Mouse (Mus musculus) heart, adult 2 months (tissue): ENCODE measurements at regions not wholly inside any gene's neighbourhood (a gene's known extent, or its start where the extent isn't known, plus 50 kb on each side); places are given as distances from the start of the nearest gene placed in this dataset.

ENCODE experiments used
- DNase-seq, 2 experiments: peaks; one replicate each; pipeline ENCODE4 v3.0.0; 2021
- H3K27ac ChIP-seq: fragments of 200-600 bp; 2 replicates; pipeline ENCODE4 v1.8.1; 2022
- H3K27me3 ChIP-seq: fragments of 200-500 bp; 2 replicates; pipeline ENCODE4 v1.6.1; 2012; ENCODE audit warnings: mild to moderate bottlenecking, low read length, inconsistent platforms, mixed read lengths; ENCODE audit not compliant: control insufficient read depth, insufficient read depth
- H3K36me3 ChIP-seq: fragments of 200-500 bp; 2 replicates; pipeline ENCODE4 v1.6.1; 2012; ENCODE audit warnings: low read length, inconsistent platforms; ENCODE audit not compliant: control insufficient read depth, insufficient read depth
- H3K4me1 ChIP-seq: fragments of 200-500 bp; 2 replicates; pipeline ENCODE4 v1.6.1; 2011; ENCODE audit warnings: low read length; ENCODE audit not compliant: control insufficient read depth, insufficient read depth
- H3K4me3 ChIP-seq: fragments of 200-600 bp; 2 replicates; pipeline ENCODE4 v1.8.1; 2022
- H3K79me2 ChIP-seq: fragments of 200-500 bp; replicated peaks from 2 replicates; pipeline ENCODE4 v1.6.1; 2012; ENCODE audit warnings: mild to moderate bottlenecking, inconsistent platforms, low read length, moderate library complexity, mixed read lengths; ENCODE audit not compliant: control insufficient read depth, insufficient read depth
- H3K9ac ChIP-seq: fragments of 200-500 bp; 2 replicates; pipeline ENCODE4 v1.6.1; 2012; ENCODE audit warnings: low read depth, mild to moderate bottlenecking, control low read depth, inconsistent platforms, low read length, mixed read lengths
- CTCF ChIP-seq: fragments of 200-600 bp; IDR thresholded peaks from 2 replicates; pipeline ENCODE4 v1.8.1; 2022; ENCODE audit warnings: antibody characterized with exemption, mild to moderate bottlenecking, moderate library complexity
- EP300 ChIP-seq: fragments of 200-500 bp; IDR thresholded peaks from 2 replicates; pipeline ENCODE4 v1.6.1; 2011; ENCODE audit warnings: low read depth, low read length, control low read depth; ENCODE audit not compliant: insufficient read depth
- POLR2A ChIP-seq: fragments of 200-500 bp; IDR thresholded peaks from 2 replicates; pipeline ENCODE4 v1.6.1; 2011; ENCODE audit warnings: mild to moderate bottlenecking, low read depth, low read length, control low read depth; ENCODE audit not compliant: insufficient read depth
- WGBS: fragments of 180-500 bp; shearing (Covaris S2); methylation state at CpG from one replicate; pipeline ENCODE4 v1.1.7; 2018; 5-methylcytosine and 5-hydroxymethylcytosine counted together
- intact Hi-C: fragments of 180-260 bp; cut with DNase I; formaldehyde crosslinking; loops from one replicate; pipeline ENCODE4 v1.15.1; 2025

DNA sequence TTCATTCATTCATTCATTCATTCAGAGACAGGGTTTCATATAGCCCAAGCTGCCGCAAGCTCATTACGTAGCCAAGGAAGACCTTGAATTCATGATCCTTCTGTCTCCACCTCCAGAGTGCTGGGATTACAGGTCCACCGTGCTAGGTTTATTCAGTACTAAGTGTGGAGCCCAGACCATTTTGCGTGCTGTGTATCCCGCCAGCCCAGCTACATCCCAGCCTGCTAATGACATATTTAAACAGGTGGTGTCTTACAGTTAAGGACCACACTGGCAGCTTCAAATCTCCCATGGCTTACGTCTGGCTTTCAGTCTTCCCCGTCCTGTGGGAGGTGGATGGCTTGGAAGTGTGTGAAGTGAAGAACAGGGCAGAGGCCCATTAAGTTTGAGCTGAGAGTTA, 111.2 kb upstream of the Auts2 start:
- Histone ChIP-seq H3K27me3 (no peaks in the 10 kb centered on the region), H3K79me2 (no peaks in the 10 kb centered on the region), H3K4me3 (no peak overlapping the region), H3K4me1 (peaks cover 3% of the 10 kb centered on the region), H3K9ac (no peak overlapping the region), H3K27ac (no peak overlapping the region), H3K36me3 (no peaks in the 10 kb centered on the region)
- intact Hi-C loops, result no loop called here
- 87% methylated on average over 7 of the region's 7 CpGs for WGBS
- no peak for TF ChIP-seq CTCF
- no peak for TF ChIP-seq POLR2A
- TF ChIP-seq EP300, result no peak
- DNase-seq, result no peak

DNA sequence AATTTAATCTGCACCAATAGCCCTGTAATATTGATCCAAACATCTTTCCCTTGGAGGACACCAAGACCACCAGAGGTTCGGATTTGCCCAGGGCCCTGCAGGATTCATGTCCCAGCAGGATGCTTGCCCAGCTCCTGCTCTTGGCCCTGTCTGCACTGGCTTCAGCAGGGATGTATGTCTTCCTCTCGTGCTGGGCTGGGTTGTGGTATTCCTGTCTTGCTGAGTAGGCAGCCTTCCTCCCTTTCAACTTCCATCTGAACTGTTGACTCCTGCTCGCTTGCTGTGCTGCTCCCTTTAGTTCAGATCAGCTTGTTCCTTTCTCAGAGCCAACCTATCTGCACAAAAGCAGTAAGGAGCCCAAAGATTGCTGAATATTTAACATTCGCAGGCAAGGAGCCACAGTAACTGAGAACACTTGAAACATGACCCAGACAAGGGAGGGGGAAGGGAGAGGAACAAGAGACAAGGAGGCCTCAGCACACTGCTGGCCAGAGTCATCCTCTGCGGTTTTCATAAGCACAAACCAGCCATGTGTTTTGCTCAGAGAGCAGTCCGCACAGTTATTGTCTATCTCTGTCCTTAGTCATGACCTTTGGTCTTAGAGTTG, 110.7 kb upstream of the Auts2 start:
- 35% methylated on average over 6 of the region's 6 CpGs for WGBS
- H3K9ac ChIP-seq, result no peak overlapping the region
- H3K36me3 ChIP-seq, result no peaks in the 10 kb centered on the region
- TF ChIP-seq EP300 (no peak), POLR2A (no peak), CTCF (no peak)
- no peak overlapping the region for H3K27ac ChIP-seq
- H3K4me1 ChIP-seq, result peaks cover 3% of the 10 kb centered on the region
- no peaks in the 10 kb centered on the region for H3K79me2 ChIP-seq
- intact Hi-C loops, result no loop called here
- DNase-seq, result peak; percentile 26 to 37
- H3K4me3 ChIP-seq, result no peak overlapping the region
- H3K27me3 ChIP-seq, result no peaks in the 10 kb centered on the region

DNA sequence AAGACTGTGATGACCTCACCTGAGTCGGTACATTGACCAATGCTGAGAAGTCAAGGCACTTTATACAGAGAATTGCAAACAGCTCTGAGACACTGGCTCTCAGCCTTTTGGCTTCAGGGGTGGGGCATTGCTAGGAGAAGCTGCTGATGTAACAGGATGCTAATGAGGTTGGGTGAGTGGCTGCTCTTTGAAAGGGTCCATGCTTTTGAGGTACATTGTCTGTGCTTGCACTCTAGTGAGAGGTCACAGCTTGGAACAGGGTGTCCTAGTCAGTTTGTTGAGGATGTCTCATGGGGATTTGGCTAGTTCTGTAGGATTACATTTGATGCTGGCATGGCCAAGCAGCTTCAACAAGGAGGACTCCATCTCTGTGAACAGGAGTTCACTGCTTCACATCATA, 109.1 kb upstream of the Auts2 start:
- Histone ChIP-seq H3K27ac (no peak overlapping the region), H3K4me3 (no peak overlapping the region), H3K27me3 (no peaks in the 10 kb centered on the region), H3K4me1 (peaks cover 4% of the 10 kb centered on the region), H3K9ac (no peak overlapping the region), H3K79me2 (no peaks in the 10 kb centered on the region), H3K36me3 (no peaks in the 10 kb centered on the region)
- DNase-seq, result no peak
- WGBS, result 24% methylated on average over 1 of the region's 1 CpGs
- intact Hi-C loops, result no loop called here
- no peak for TF ChIP-seq CTCF
- no peak for TF ChIP-seq EP300

DNA sequence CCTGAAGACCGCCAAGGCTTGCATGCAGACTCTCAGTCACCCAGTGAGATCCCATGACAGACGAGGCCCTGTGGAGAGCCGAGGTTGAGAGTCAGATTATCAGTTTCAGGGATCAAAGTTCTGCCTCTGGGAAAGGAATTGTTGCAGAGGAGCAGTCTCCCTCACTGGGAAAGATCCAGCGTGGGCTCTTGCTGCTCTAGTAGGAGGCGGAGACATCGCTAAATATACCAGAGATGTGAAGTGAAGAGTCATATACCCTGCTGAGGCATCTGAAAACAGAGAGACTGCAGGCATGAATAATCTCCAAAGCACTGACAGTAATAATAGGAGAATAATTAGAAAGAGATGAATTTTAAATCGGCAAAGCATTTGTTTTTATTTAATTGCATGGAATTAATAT, 106.6 kb upstream of the Auts2 start:
- intact Hi-C loops, result loop anchor here (5.0 kb wide), 1 partner anchor 92 kb away; no protein-coding TSS in a partner anchor
- Histone ChIP-seq H3K79me2 (no peaks in the 10 kb centered on the region), H3K4me3 (no peak overlapping the region), H3K36me3 (no peaks in the 10 kb centered on the region), H3K27me3 (no peaks in the 10 kb centered on the region), H3K27ac (no peak overlapping the region), H3K4me1 (peaks cover 4% of the 10 kb centered on the region), H3K9ac (no peak overlapping the region)
- DNase-seq, result no peak
- TF ChIP-seq POLR2A (no peak), EP300 (no peak), CTCF (no peak)
- WGBS, result 72% methylated on average over 7 of the region's 7 CpGs

DNA sequence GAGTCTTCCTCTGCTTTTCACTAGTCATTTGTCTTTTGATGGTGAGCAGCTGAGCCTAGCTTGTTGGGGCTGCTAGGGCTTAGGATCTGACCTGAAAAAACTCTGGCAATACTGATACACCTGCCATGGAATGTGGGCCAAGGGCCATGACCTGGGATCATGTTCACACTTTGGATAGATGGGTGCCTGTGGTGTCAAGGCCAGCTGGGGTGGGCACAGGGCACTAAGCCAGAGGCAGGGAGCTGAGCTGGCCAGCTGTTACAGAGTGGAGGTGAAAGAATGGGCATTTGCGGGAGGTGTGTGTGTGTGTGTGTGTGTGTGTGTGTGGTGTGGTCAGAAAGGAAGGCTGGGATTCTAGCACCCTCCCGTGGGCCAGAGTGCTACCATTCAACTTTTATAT, 105.6 kb upstream of the Auts2 start:
- Histone ChIP-seq H3K4me1 (peaks cover 3% of the 10 kb centered on the region; the same call in 1 of the 2 replicates), H3K27me3 (no peaks in the 10 kb centered on the region), H3K79me2 (no peaks in the 10 kb centered on the region), H3K4me3 (no peak overlapping the region), H3K36me3 (no peaks in the 10 kb centered on the region), H3K9ac (no peak overlapping the region), H3K27ac (no peak overlapping the region)
- 29% methylated on average over 2 of the region's 2 CpGs for WGBS
- no peak for DNase-seq
- intact Hi-C loops, result loop anchor here (5.0 kb wide), 1 partner anchor 91 kb away; no protein-coding TSS in a partner anchor
- TF ChIP-seq POLR2A, result no peak
- TF ChIP-seq CTCF, result no peak
- TF ChIP-seq EP300, result no peak

DNA sequence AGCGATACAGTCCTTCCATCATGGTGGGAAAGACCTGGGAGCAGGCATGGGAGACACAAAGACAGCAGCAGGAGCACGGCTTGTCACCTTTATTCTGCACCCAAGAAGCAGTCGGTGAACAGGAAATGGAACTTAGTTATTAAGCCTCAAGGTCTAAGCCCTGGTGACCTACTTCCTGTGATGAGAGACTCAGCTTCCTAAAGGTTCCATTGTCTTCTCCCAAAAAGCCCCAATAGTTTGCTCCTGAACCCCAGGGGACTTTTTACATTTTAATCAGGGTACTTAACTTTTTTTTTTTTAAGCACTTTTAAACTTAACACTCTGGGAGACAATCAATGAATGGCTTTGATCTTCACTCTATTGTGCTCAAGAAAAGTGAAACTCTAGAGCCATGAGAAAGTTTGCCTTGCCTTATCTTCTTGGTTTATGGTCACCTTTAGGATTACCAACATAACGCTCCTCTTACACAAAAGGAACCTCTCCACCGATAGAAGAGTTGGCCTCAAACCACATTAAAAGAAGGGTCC, 101.6 kb upstream of the Auts2 start:
- Histone ChIP-seq H3K4me3 (no peak overlapping the region), H3K36me3 (no peaks in the 10 kb centered on the region), H3K4me1 (peaks cover 1% of the 10 kb centered on the region; the same call in 1 of the 2 replicates), H3K9ac (no peak overlapping the region), H3K27me3 (no peaks in the 10 kb centered on the region), H3K27ac (no peak overlapping the region), H3K79me2 (no peaks in the 10 kb centered on the region)
- no peak for DNase-seq
- intact Hi-C loops, result loop anchor here (5.0 kb wide), 1 partner anchor 87 kb away; no protein-coding TSS in a partner anchor
- TF ChIP-seq POLR2A (no peak), EP300 (no peak), CTCF (no peak)
- 79% methylated on average over 5 of the region's 5 CpGs for WGBS
